Mouse (Mus musculus) megakaryocyte, embryonic 14.5 days (primary cell): ENCODE measurements around the gene Kcnt1.

ENCODE experiments used
- FLI1 ChIP-seq: IDR thresholded peaks from 2 replicates; pipeline ENCODE4 v1.6.1; 2012; ENCODE audit warnings: low read length, inconsistent platforms, mixed read lengths
- GATA1 ChIP-seq: IDR thresholded peaks from 3 replicates; pipeline ENCODE4 v1.6.1; 2012; ENCODE audit warnings: mixed read lengths, low read length, inconsistent platforms, borderline replicate concordance

- TF ChIP-seq GATA1 (no peak), FLI1 (no peak)
Measured at GRCm38 (mm10) chr2:25877736-25878268, 14.3 kb downstream of the Kcnt1 start.
